Comparison of ENCODE assay signal across 8 mouse cellular contexts in the genomic region with DNA sequence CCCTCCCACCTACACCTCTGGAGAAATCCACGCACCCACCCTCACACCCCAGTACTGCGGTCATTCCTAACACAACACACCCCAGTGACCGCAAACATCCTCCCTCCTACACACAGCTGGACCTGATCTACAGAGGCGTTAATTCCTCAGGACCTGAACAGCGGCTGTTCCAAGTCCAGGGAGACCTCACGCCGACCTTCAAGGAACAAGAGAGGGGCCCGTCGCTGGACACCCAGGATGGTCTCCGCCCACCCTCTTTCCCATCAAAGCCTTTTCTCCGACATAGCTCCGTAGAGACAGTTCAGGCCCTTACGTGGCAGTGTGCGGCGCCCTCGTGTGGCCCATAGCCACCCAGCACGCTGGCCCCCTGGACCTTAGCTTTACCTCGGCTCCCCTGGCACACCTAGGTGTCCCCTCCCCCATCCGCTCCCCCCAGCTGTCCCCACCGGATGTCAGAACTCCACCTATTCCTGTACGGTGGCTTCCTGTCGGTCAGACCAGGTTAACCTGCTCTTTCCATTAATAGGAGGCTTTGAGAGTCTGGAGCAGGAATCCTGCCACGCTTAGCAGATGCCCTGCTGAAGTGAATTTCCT. TPM values are rescaled to one million over a fixed set of nuclear protein-coding genes. Genes with fewer than 3 reads are reported as not detected.
DNase-seq lines count a peak whose midpoint lies in the region; ATAC-seq lines count a peak whose summit lies in the region.

No protein-coding gene starts in this region.

- H3K36me3 ChIP-seq in hindbrain, embryonic 15.5 days: no peaks in the 10 kb centered on the region
- no peaks in the 10 kb centered on the region for H3K36me3 ChIP-seq in megakaryocyte, embryonic 14.5 days (replicated peaks; ENCODE audit: low read length)

- H3K9ac ChIP-seq in hindbrain, embryonic 15.5 days: peak overlapping the region; percentile 45

- H3K9me3 ChIP-seq in hindbrain, embryonic 15.5 days: no peaks in the 10 kb centered on the region
- peaks cover 14% of the 10 kb centered on the region for H3K9me3 ChIP-seq in megakaryocyte, embryonic 14.5 days

- peaks cover 16% of the 10 kb centered on the region for H3K4me1 ChIP-seq in hindbrain, embryonic 15.5 days (replicated peaks)
- H3K4me1 ChIP-seq in megakaryocyte, embryonic 14.5 days: peaks cover 57% of the 10 kb centered on the region

- DNase-seq in WW6 (ENCODE audit: low read depth, low spot score): peak; percentile 34
- peak; percentile 86 to 91 for DNase-seq in cerebellum, postnatal 25 days
- DNase-seq in gastrocnemius, adult 18-20 months (ENCODE audit: low spot score): peak; percentile 65
- DNase-seq in left cerebral cortex, adult 8-10 months (ENCODE audit: low spot score in 2 of 2): peak; percentile 47 to 61
- peak; percentile 63 to 76 for DNase-seq in right cerebral cortex, adult 2 months (ENCODE audit: low spot score in 2 of 2)
- peak; percentile 70 for DNase-seq in urinary bladder, postnatal 25 days (ENCODE audit: low spot score)

- peak overlapping the region; percentile 82 for H3K4me2 ChIP-seq in hindbrain, embryonic 15.5 days

- peak; percentile 89 for ATAC-seq in hindbrain, embryonic 15.5 days (ENCODE audit: low FRiP score, low read depth)

- peak overlapping the region; percentile 32; the same call in 1 of the 2 replicates for H3K27ac ChIP-seq in hindbrain, embryonic 15.5 days (replicated peaks)

- peak overlapping the region; percentile 41 for H3K4me3 ChIP-seq in hindbrain, embryonic 15.5 days
- peak overlapping the region; percentile 91 for H3K4me3 ChIP-seq in megakaryocyte, embryonic 14.5 days (replicated peaks)

- no peaks in the 10 kb centered on the region for H3K27me3 ChIP-seq in hindbrain, embryonic 15.5 days
- no peaks in the 10 kb centered on the region for H3K27me3 ChIP-seq in megakaryocyte, embryonic 14.5 days (replicated peaks)

- 3% methylated on average over 23 of the region's 23 CpGs for WGBS in hindbrain, embryonic 15.5 days

RNA-seq across cellular contexts. Expression of a gene that starts 36.9 kb away (rescaled TPM):
- total RNA-seq in gastrocnemius, adult 18-20 months (2021): 10 to 100 TPM; 21.8 to 33.8 TPM
- 9.1 and 10.5 TPM in 2 replicates for polyA plus RNA-seq in hindbrain, embryonic 15.5 days (2015; fragmentation: Nextera tagmentation; extraction: Ambion mirVana)
- total RNA-seq in left cerebral cortex, adult 8-10 months (2022): 10 to 100 TPM; 19.6 to 26.0 (median 21.9) TPM
- 3.9 and 8.0 TPM in 2 replicates for polyA plus RNA-seq in megakaryocyte, embryonic 14.5 days (2012; ENCODE audit: insufficient read depth, low replicate concordance)

Comparison
In these comparisons a context has a peak if more than half of its experiments do, and no peak if none do; other contexts are left out.
1. Peak in every context shown above with its lines: DNase-seq, ATAC-seq, H3K4me3 ChIP-seq and H3K27ac ChIP-seq.
2. DNase-seq: peak in every context shown above with its lines; median percentile 88 in cerebellum, postnatal 25 days; 70 in urinary bladder, postnatal 25 days; 70 in right cerebral cortex, adult 2 months; 65 in gastrocnemius, adult 18-20 months; 54 in left cerebral cortex, adult 8-10 months; 34 in WW6.